Mouse (Mus musculus) hematopoietic stem cell, adult 5-6 weeks (primary cell): ENCODE data around the gene Bbc3. TPM values are rescaled to one million over a fixed set of nuclear protein-coding genes. Genes with fewer than 3 reads are reported as not detected.
A peak's percentile ranks its signal among the peaks of the same experiment; 100 is the strongest.
"Not testable (repeated sequence)": the region's sequence is repeated elsewhere in the genome, so short reads cannot be mapped to it uniquely, and the experiment has no call there.

Experiments
- ATAC-seq, 2 experiments: fragments of 125-278 bp in 1 of 2; replicated peaks in 1 of 2; 2 replicates each; pipeline ENCODE4 v1.8.0; 2016 to 2017; ENCODE audit warnings: inconsistent platforms in 2 of 2, mild to moderate bottlenecking in 2 of 2, moderate number of reproducible peaks in 2 of 2, low read depth in 1 of 2, moderate TSS enrichment in 1 of 2; ENCODE audit not compliant: low FRiP score in 2 of 2, poor library complexity in 2 of 2, severe bottlenecking in 2 of 2, insufficient read depth in 1 of 2, low TSS enrichment in 1 of 2
- total RNA-seq: library from RNA; stranded (forward); fragments of 172-1452, 232-1000 nt; gene quantifications from 2 replicates; pipeline ENCODE4 v1.2.3, GENCODE M21; 2017

Bbc3 gene
- total RNA-seq, 1 experiment from 2014 or later, result 4.1 TPM

DNA sequence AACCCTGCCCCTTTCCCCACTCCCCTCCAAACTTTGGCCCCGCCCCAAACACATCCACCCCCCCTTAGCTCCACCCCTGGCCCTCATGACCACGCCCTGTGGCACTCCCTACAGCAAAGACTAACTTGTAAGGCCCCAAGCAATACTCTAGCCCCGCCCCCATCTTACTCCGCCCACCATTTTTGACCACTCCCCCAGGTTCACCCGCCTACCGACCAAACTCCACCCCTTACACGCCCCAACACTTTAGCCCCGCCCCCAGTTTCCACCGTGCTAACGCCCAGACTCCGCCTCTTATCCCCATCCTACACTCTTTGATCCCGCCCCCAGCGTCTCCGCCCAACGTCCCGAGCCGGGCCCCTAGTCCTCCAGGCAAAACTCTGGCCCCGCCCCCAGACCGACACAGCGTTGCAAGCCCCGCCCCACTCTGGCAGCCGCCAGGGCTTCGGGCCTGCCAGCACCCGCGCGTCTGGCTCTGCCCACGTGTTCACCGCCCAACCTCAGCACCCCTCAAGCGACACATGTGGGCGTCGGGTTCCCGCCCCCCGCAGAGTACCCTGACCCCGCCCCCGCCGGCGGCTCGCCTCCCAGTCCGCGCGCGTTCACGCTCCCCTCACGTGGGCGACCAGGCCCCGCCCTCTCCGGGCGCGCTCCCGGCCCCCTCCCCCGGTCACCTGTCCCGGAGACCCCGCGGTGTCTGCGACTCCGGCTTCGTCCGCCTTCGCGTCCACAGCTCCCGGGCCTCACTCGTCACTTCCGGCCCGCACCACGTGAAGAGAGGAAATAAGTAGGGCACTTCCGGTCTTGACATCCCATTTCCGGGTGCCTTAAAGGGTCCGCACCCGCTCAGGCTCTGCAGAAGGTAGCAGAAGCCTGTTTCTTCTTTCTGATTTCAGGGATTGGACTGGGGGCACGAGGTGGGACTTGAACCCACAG lies 21.9 kb upstream of the Bbc3 start, which contains the start of gene Ccdc9:
TSS of gene Ccdc9 (minus strand) at position 770 of the 936 bp plus-strand sequence.
- ATAC-seq, result peak; percentile 72 to 80

- no peak for ATAC-seq
Observed at GRCm38 (mm10) chr7:16287016-16287415, 21.2 kb upstream of the Bbc3 start.

GRCm38 (mm10) chr7:16287791-16288190 lies 20.4 kb upstream of the Bbc3 start:
- ATAC-seq, result no peak

DNA sequence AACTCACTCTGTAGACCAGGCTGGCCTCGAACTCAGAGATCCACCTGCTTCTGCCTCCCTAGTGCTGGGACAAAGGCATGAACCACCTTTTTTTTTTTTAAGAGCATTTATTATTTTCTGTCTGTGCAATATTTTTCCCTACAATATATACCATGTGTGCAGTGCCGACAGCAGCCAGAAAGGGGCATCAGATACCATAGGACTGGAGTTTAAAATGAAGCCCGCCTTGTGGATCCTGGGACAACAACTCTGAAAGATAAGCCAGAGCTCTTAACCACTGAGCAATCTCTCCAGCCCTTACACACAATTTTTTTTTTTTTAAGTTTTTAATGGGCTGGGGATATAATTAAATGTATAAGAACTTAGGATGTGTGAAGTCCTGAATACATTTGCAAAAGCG lies 13.8 kb upstream of the Bbc3 start:
- ATAC-seq, result peak; percentile 26 to 38; a peak in 2 of 4 replicates

- ATAC-seq, result peak; percentile 80 to 81
Observed at GRCm38 (mm10) chr7:16294837-16295236, 13.4 kb upstream of the Bbc3 start.

DNA sequence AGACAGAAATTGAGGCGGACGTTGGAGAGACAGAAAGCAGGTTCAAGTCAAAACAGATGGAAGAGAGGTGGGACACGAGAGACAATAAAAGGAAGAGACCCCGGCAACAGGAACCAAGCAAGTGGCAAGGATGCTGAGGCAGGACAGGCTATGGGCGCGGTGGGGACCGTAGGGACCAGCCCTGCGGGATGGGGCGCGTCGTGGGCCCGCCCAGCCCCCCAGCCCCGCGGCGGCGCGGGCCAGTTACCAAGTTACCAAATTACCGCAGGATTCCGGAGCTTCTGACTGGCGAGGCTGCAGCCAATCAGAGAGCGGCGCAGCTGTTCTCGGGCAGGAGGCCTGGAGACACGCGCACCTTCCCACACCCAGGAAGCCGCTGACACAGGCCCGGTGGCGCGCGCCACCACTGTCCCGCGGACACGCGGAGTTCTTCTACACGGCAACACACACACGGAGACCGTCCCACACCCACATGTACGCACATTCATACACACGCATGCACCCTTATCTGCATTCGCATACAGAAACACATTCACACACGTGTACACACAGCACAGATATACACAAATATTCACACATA lies 12.8 kb upstream of the Bbc3 start:
- peak; percentile 52 to 54 for ATAC-seq

DNA sequence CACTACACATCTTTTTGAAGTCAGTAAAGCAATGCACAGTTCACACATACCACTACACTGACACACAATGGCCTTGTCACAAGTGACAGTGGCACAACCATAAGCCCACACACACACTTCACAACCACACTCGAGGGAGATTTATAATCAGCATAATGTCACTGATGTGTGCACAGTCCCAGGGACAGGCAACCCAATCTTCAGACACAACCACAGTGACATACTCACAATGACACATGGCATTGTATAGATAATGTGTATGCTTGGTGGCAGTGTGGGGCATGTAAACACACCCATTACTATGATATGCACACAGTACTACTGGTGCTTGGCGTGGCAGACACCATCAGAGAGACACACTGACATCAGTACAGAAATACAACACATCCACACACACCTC lies 12.0 kb upstream of the Bbc3 start:
- no peak for ATAC-seq

- ATAC-seq, result peak; percentile 35 to 46
Observed at GRCm38 (mm10) chr7:16296766-16297390, 11.3 kb upstream of the Bbc3 start.

- no peak for ATAC-seq
Observed at GRCm38 (mm10) chr7:16297616-16298015, 10.6 kb upstream of the Bbc3 start.

DNA sequence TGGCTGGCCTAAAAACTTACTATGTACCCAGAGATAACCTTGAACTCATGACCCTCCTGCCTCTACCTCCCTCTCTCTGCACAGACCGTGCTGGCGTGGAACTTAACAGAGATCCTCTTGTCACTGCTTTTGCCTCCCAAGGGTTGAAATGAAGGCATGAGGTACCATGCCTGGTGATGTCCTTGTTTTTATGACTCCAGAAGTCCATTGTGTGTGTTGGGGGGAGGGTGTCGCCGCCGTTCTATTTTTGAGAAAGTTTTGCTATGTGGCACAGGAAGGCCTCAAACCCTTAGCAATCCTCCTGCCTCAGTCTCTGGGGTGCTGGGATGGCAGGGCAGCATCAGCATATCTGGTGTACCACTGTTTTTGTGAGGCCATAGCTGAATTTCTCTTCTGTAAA lies 9.3 kb upstream of the Bbc3 start:
- ATAC-seq, result no peak

DNA sequence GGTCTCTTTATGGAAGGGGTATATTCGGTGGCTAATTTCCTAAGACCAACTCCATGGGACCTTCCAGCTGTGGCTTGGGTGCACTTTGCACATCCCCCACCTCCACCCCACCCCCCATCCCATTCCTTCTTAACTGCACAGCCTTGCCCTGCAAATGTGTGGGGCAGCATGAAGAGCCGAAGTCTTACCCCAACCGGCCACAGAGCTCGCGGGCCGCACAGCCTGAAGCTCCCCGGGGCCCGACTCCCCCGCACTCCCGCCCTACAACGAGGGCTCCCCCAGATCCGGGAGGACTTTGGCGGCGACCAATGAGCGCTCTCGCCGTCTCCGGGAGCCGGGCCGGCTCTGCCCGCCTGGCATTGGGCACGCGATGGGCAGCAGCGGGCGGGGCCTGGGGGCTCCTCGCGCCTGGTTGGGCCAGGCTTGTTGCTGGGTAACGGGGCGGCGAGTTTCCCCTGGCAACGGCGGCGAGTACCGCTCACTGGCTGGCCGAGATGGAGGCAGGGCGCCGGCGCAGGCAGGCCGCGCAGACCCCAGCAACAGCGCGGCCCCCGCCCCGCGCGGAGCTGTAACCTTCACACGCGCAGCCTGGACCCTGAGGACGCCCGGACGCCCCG lies 8.7 kb upstream of the Bbc3 start:
- peak; percentile 37 to 46 for ATAC-seq

DNA sequence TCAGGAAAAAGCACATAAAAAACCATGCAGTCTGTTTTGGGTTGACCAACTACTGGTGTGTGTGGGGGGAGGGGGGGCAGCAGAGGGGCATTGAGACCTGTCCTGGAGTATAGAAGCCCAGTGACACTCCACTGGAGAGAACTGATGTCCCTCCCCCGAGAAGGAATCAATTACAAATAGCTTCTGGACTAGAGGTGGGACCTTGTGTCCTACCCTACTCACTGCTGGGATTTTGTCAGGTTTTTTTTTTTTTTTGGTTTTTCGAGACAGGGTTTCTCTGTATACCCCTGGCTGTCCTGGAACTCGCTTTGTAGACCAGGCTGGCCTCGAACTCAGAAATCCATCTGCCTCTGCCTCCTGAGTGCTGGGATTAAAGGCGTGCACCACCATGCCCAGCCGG lies 1.1 kb upstream of the Bbc3 start:
- not testable (repeated sequence) for ATAC-seq

GRCm38 (mm10) chr7:16308555-16309317 lies 543 bp downstream of the Bbc3 start:
- peak in 1 of 2 experiments; percentile 19; a peak in 1 of 4 replicates for ATAC-seq

GRCm38 (mm10) chr7:16309318-16310019 lies 1.3 kb downstream of the Bbc3 start:
- ATAC-seq, result peak; percentile 2 to 11; a peak in 2 of 4 replicates

DNA sequence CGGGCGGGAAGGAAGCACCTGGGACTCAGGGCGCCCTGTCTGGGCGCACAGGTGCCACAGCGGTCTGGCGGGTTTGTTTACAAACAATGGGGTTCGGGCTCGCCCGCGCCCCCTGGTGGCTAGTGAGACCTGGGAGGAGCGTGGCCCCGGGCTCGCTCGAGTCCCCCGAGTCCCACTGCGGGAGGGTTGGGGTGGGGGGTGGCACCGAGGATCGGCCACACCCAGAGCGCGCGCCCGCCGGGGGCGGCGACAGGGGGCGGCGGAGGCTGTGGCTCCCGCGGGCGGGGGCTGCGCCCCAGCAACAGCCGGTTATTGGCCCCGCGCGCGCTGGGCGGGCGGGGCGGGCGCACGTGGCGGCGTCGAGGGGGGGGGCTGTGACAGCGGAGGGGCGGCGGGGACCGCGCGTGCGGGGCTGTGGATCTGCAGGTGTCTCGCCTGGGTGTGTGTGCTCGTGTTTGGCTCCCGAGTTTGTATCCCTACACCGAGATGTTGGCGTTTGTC lies 1.9 kb downstream of the Bbc3 start:
- ATAC-seq, result peak; percentile 47 to 50
